Mouse (Mus musculus) G1E (cell line): Measurements from ENCODE around the gene Frzb.

Source experiments
- CTCF ChIP-seq: IDR thresholded peaks from 2 replicates; pipeline ENCODE4 v1.5.1; 2012; ENCODE audit warnings: low read depth, low read length, inconsistent platforms, mixed read lengths
- GATA1 ChIP-seq: IDR thresholded peaks from 2 replicates; pipeline ENCODE4 v1.6.1; 2012; ENCODE audit warnings: borderline replicate concordance, low read length, inconsistent platforms, mixed read lengths
- GATA2 ChIP-seq: IDR thresholded peaks from 2 replicates; pipeline ENCODE4 v1.6.1; 2012; ENCODE audit warnings: low read depth, low read length, inconsistent platforms, borderline replicate concordance
- POLR2AphosphoS5 ChIP-seq: IDR thresholded peaks from 2 replicates; pipeline ENCODE4 v1.6.1; 2012; ENCODE audit warnings: low read depth, low read length, inconsistent platforms; ENCODE audit not compliant: insufficient replicate concordance
- TAL1 ChIP-seq: conservative IDR thresholded peaks from 2 replicates; pipeline ENCODE4 v1.6.1; 2012; ENCODE audit warnings: low read depth, low read length, inconsistent platforms, mixed read lengths

GRCm38 (mm10) chr2:80386255-80386654, 61.2 kb downstream of the Frzb start:
- TF ChIP-seq CTCF (no peak), TAL1 (no peak), POLR2AphosphoS5 (no peak), GATA1 (no peak), GATA2 (no peak)
